Mouse (Mus musculus) midbrain, embryonic 12.5 days (tissue): ENCODE data around the gene Mfap3l. TPM values are rescaled to one million over a fixed set of nuclear protein-coding genes. Genes with fewer than 3 reads are reported as not detected.
"Not testable (repeated sequence)": the region's sequence is repeated elsewhere in the genome, so short reads cannot be mapped to it uniquely, and the experiment has no call there.

Experiments
- ATAC-seq: fragments of 200-750 bp; cut with Nextera tagmentation; 2 replicates; pipeline ENCODE4 v1.8.0; 2017; ENCODE audit warnings: low read depth, moderate TSS enrichment, moderate library complexity; ENCODE audit not compliant: low FRiP score
- H3K27ac ChIP-seq: fragments of 300-500 bp; sonication (generic); replicated peaks from 2 replicates; pipeline ENCODE4 v1.5.1; 2016; ENCODE audit warnings: mild to moderate bottlenecking
- H3K27me3 ChIP-seq: fragments of 300-500 bp; sonication (generic); 2 replicates; pipeline ENCODE4 v1.6.1; 2016; ENCODE audit warnings: mild to moderate bottlenecking
- H3K36me3 ChIP-seq: fragments of 300-500 bp; sonication (generic); 2 replicates; pipeline ENCODE4 v1.6.1; 2016
- H3K4me1 ChIP-seq: fragments of 300-500 bp; sonication (generic); 2 replicates; pipeline ENCODE4 v1.6.1; 2016
- H3K4me2 ChIP-seq: fragments of 300-500 bp; sonication (generic); replicated peaks from 2 replicates; pipeline ENCODE4 v1.6.1; 2016; ENCODE audit warnings: mild to moderate bottlenecking, moderate library complexity
- H3K4me3 ChIP-seq: fragments of 300-500 bp; sonication (generic); 2 replicates; pipeline ENCODE4 v1.5.1; 2016; ENCODE audit warnings: mild to moderate bottlenecking
- H3K9ac ChIP-seq: fragments of 300-500 bp; sonication (generic); replicated peaks from 2 replicates; pipeline ENCODE4 v1.6.1; 2016; ENCODE audit warnings: mild to moderate bottlenecking, moderate library complexity
- H3K9me3 ChIP-seq: fragments of 300-500 bp; sonication (generic); 2 replicates; pipeline ENCODE4 v1.6.1; 2016; ENCODE audit warnings: mild to moderate bottlenecking
- WGBS: fragments of 180-500 bp; shearing (Covaris S2); methylation state at CpG from one replicate; pipeline ENCODE4 v1.1.7; 2016; 5-methylcytosine and 5-hydroxymethylcytosine counted together
- polyA plus RNA-seq: library from polyadenylated mRNA; unstranded; fragments of >200 nt; fragmentation: Nextera tagmentation; extraction: Ambion mirVana; gene quantifications from 2 replicates; pipeline ENCODE4 v1.2.1, GENCODE M21; 2016

The Mfap3l gene
- polyA plus RNA-seq: 1.3 and 1.8 TPM in 2 replicates

GRCm38 (mm10) chr8:60632250-60632932 lies at the start of gene Mfap3l:
Mfap3l (plus strand) TSS chr8:60632827.
- Histone ChIP-seq H3K9me3 (no peaks in the 10 kb centered on the region), H3K27ac (peak within 1 kb of the TSS; percentile 63), H3K4me1 (peaks cover 7% of the 10 kb centered on the region; the same call in 1 of the 2 replicates), H3K9ac (peak within 1 kb of the TSS; percentile 63), H3K4me3 (peak within 1 kb of the TSS; percentile 66), H3K4me2 (peak within 1 kb of the TSS; percentile 98), H3K27me3 (peaks cover 26% of the 10 kb centered on the region), H3K36me3 (no peaks in the 10 kb centered on the region)
- ATAC-seq: peak; percentile 98
- 2% methylated on average over 57 of the region's 60 CpGs for WGBS

DNA sequence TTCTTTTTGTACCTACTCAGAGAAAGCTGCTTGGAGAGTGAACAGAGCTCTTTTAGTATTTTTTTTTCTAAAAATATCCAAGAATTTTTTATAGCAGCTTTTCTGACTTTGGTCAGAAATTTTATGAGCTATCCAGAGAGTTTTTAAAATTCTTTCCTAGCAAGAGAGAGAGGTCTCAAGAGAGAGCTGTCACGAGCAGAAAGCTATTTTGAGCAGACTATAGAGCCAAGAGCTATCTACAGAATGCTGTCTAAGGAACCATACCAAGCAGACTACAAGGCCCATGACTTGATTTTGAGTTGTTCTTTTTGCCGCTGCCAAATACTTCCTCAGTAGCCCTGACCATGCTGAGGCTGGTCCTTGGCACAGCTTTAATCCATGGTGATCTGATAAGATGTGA lies 49.3 kb upstream of the Mfap3l start:
- H3K27me3 ChIP-seq: no peaks in the 10 kb centered on the region
- no peaks in the 10 kb centered on the region for H3K9me3 ChIP-seq
- 75% methylated on average over 2 of the region's 2 CpGs for WGBS
- H3K4me3 ChIP-seq: no peak overlapping the region
- no peaks in the 10 kb centered on the region for H3K36me3 ChIP-seq
- no peak overlapping the region for H3K27ac ChIP-seq
- no peak for ATAC-seq
- no peaks in the 10 kb centered on the region for H3K4me1 ChIP-seq
- H3K4me2 ChIP-seq: no peak overlapping the region
- H3K9ac ChIP-seq: no peak overlapping the region

DNA sequence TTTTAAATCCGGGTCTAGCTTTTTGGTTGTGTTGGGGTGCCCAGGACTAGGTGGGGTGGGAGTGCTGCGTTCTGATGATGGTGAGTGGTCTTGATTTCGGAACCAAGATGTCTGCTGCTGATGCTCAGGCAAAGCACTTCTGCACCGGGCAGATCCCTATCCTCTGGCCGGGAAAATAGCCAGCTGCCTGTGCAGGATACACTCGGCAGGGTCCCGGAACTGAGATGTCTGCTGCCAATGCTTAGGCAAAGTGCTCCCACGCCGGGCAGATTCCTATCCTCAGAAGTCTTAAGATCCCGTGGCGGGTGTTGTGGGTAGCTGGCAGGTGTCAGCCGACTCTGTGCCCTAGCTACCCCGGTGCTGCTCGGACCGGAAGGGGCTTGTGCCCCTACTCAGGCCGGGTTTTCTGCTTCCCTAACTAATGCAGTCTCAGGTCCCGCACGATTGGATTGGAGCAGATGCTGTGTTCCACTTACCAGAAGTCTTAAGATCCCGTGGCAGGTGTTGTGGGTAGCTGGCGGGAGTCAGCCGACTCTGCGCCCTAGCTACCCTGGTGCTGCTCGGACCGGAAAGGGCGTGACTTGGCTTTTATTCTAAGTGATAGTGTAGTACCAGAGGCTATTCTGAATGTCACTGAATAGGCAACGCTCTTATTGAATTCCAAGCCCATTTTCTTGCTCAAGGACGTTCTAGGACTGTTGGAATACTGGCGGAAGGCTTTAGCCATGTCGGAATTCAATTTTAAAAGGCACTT lies 41.1 kb upstream of the Mfap3l start:
- H3K36me3 ChIP-seq, H3K9ac ChIP-seq, H3K27me3 ChIP-seq, H3K4me3 ChIP-seq, ATAC-seq, H3K4me1 ChIP-seq, H3K27ac ChIP-seq, H3K9me3 ChIP-seq, H3K4me2 ChIP-seq: not testable (repeated sequence)
- WGBS: 90% methylated on average over 29 of the region's 29 CpGs

DNA sequence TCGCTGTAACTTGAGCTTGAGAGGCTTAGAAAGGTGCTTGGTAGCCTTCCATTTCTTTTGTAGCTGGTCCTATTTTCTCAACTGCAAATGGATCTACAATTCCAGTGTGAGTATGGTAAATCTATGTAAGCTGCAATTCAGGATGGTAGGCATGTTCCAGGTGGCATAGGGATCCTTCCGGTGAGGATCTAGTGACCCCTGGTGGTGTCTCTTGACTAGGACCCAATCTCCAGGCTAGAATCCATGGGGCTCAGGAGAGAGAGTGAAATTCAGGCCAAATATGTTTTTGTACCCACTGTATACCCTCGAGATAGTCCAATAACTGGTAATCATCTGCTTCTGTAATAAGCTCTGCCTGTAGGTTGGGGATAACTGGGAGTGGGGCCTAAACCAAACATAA lies 37.9 kb upstream of the Mfap3l start:
- WGBS: 67% methylated on average over 3 of the region's 3 CpGs

GRCm38 (mm10) chr8:60611580-60612111 lies 21.0 kb upstream of the Mfap3l start:
- Histone ChIP-seq H3K4me2 (no peak overlapping the region), H3K27me3 (no peaks in the 10 kb centered on the region), H3K9me3 (no peaks in the 10 kb centered on the region), H3K27ac (no peak overlapping the region), H3K4me1 (no peaks in the 10 kb centered on the region), H3K36me3 (no peaks in the 10 kb centered on the region), H3K9ac (no peak overlapping the region), H3K4me3 (no peak overlapping the region)
- ATAC-seq: no peak

More for the DNA sequence above, 37.9 kb upstream of the Mfap3l start:
- H3K36me3 ChIP-seq: no peaks in the 10 kb centered on the region
- H3K27ac ChIP-seq: no peak overlapping the region
- H3K9ac ChIP-seq: no peak overlapping the region
- no peaks in the 10 kb centered on the region for H3K9me3 ChIP-seq
- no peak overlapping the region for H3K4me3 ChIP-seq
- H3K27me3 ChIP-seq: no peaks in the 10 kb centered on the region
- ATAC-seq: no peak
- no peak overlapping the region for H3K4me2 ChIP-seq
- H3K4me1 ChIP-seq: no peaks in the 10 kb centered on the region

DNA sequence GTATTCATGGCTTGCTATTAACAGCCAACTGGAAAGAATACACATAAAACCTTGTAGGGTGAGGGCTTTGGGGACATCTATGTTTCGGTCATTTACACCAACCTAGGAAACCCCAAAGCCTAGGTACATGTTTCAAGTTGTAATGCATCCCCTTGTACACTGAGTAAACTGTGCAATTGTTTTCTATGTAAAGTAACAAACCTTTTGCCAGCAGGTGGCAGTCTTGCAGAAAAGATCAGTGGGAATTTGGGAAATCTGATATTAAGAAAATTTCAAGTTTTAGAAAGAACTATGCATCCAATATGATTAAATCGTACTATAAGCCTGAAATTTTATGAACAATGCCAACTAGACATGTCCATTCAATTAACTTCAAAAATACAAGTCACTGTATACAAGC lies 15.7 kb upstream of the Mfap3l start:
- no peaks in the 10 kb centered on the region for H3K9me3 ChIP-seq
- H3K9ac ChIP-seq: no peak overlapping the region
- H3K4me3 ChIP-seq: no peak overlapping the region
- no peaks in the 10 kb centered on the region for H3K27me3 ChIP-seq
- no peak; the same call in 1 of the 2 replicates for ATAC-seq
- no peaks in the 10 kb centered on the region for H3K36me3 ChIP-seq
- no peak overlapping the region for H3K27ac ChIP-seq
- 46% methylated on average over 2 of the region's 2 CpGs for WGBS
- H3K4me1 ChIP-seq: no peaks in the 10 kb centered on the region
- no peak overlapping the region for H3K4me2 ChIP-seq

DNA sequence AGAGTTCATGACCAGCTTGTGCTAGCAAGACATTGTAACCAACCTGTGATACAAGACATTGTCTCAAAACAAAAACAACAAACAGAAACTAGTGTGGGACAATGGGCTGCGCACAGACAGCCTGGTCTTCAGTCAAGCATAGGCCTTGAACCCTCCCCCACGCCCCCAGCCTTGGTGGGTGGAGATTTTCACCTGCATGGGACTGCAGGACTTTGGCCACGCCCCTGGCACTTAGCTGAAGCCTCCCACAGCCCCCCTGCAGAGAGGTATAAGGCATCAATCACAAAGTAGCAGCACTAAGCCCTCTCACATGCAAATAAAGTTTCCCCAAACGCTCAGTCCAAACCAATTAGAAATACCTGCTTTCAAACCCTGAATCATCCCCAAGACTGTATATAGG lies 11.1 kb upstream of the Mfap3l start:
- 77% methylated on average over 4 of the region's 4 CpGs for WGBS
- H3K4me3 ChIP-seq: no peak overlapping the region
- ATAC-seq: no peak
- H3K4me2 ChIP-seq: no peak overlapping the region
- H3K27me3 ChIP-seq: no peaks in the 10 kb centered on the region
- H3K9me3 ChIP-seq: no peaks in the 10 kb centered on the region
- no peak overlapping the region for H3K9ac ChIP-seq
- H3K27ac ChIP-seq: no peak overlapping the region
- H3K36me3 ChIP-seq: no peaks in the 10 kb centered on the region
- H3K4me1 ChIP-seq: no peaks in the 10 kb centered on the region

DNA sequence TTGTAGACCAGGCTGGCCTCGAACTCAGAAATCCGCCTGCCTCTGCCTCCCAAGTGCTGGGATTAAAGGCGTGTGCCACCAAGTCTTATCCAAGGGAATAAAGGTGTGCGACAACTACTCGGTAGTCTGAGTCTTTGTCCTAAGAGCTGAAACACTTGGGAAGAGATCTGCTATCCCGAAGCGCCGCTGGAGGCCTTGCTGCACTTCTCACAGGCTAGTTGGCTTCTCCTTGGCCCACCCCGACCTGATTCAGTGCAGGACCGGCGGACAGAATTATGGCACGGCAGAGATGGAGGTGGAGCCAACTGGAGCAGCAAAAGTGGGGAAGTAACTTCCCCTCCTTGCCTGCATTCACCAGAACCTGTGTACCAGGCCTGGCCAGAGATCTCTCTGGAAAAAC lies 10.6 kb upstream of the Mfap3l start:
- no peaks in the 10 kb centered on the region for H3K9me3 ChIP-seq
- no peak overlapping the region for H3K27ac ChIP-seq
- H3K4me1 ChIP-seq: no peaks in the 10 kb centered on the region
- 95% methylated on average over 12 of the region's 12 CpGs for WGBS
- H3K27me3 ChIP-seq: no peaks in the 10 kb centered on the region
- H3K4me2 ChIP-seq: no peak overlapping the region
- ATAC-seq: no peak
- no peaks in the 10 kb centered on the region for H3K36me3 ChIP-seq
- no peak overlapping the region for H3K4me3 ChIP-seq
- no peak overlapping the region for H3K9ac ChIP-seq

DNA sequence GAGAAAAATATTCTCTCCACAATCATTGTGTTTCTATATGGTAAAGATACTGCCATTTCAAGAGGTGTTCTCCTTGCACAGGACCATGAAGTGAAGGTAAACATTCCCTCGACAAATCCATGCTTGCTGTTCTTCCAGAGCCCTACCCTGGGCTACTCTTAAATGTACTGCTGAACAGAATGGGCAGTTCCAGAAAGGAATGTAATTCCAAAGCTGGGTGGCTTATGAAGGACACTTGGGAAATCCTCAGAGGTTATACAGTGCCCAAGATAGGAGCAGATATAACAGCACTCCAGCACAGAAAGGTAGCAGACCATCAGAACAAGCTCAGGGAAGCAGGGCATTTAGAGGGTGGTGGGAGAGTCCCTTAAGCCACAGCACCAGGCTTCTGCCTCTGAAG lies 9.2 kb upstream of the Mfap3l start:
- no peak overlapping the region for H3K27ac ChIP-seq
- 89% methylated on average over 1 of the region's 1 CpGs for WGBS
- ATAC-seq: no peak
- no peak overlapping the region for H3K4me2 ChIP-seq
- no peaks in the 10 kb centered on the region for H3K36me3 ChIP-seq
- H3K4me3 ChIP-seq: no peak overlapping the region
- no peaks in the 10 kb centered on the region for H3K9me3 ChIP-seq
- H3K27me3 ChIP-seq: no peaks in the 10 kb centered on the region; the same call in 1 of the 2 replicates
- no peak overlapping the region for H3K9ac ChIP-seq
- H3K4me1 ChIP-seq: no peaks in the 10 kb centered on the region

- H3K27me3 ChIP-seq: peaks cover 4% of the 10 kb centered on the region
- no peak overlapping the region for H3K4me3 ChIP-seq
- no peaks in the 10 kb centered on the region for H3K4me1 ChIP-seq
- no peak overlapping the region for H3K27ac ChIP-seq
- WGBS: 88% methylated on average over 7 of the region's 7 CpGs
- no peaks in the 10 kb centered on the region for H3K9me3 ChIP-seq
- no peak overlapping the region for H3K4me2 ChIP-seq
- no peak for ATAC-seq
- H3K36me3 ChIP-seq: no peaks in the 10 kb centered on the region
- H3K9ac ChIP-seq: no peak overlapping the region
Measured at GRCm38 (mm10) chr8:60624722-60625121, 7.9 kb upstream of the Mfap3l start.

- Histone ChIP-seq H3K36me3 (no peaks in the 10 kb centered on the region), H3K27ac (no peak overlapping the region), H3K4me3 (no peak overlapping the region), H3K27me3 (peaks cover 23% of the 10 kb centered on the region), H3K9me3 (no peaks in the 10 kb centered on the region), H3K4me1 (peaks cover 7% of the 10 kb centered on the region; the same call in 1 of the 2 replicates), H3K4me2 (no peak overlapping the region), H3K9ac (no peak overlapping the region)
- no peak for ATAC-seq
- WGBS: 77% methylated on average over 3 of the region's 3 CpGs
Measured at GRCm38 (mm10) chr8:60627937-60628336, 4.7 kb upstream of the Mfap3l start.

- 71% methylated on average over 4 of the region's 4 CpGs for WGBS
Measured at GRCm38 (mm10) chr8:60629059-60629458, 3.6 kb upstream of the Mfap3l start.

More at GRCm38 (mm10) chr8:60629059-60629458, 3.6 kb upstream of the Mfap3l start:
- H3K4me3 ChIP-seq: no peak overlapping the region
- no peak overlapping the region for H3K4me2 ChIP-seq
- H3K9ac ChIP-seq: no peak overlapping the region
- H3K9me3 ChIP-seq: no peaks in the 10 kb centered on the region
- H3K27ac ChIP-seq: no peak overlapping the region
- H3K4me1 ChIP-seq: peaks cover 7% of the 10 kb centered on the region; the same call in 1 of the 2 replicates
- no peaks in the 10 kb centered on the region for H3K36me3 ChIP-seq
- no peak for ATAC-seq
- H3K27me3 ChIP-seq: peaks cover 24% of the 10 kb centered on the region
